11 mouse cellular contexts compared by ENCODE assay signal in the genomic region with DNA sequence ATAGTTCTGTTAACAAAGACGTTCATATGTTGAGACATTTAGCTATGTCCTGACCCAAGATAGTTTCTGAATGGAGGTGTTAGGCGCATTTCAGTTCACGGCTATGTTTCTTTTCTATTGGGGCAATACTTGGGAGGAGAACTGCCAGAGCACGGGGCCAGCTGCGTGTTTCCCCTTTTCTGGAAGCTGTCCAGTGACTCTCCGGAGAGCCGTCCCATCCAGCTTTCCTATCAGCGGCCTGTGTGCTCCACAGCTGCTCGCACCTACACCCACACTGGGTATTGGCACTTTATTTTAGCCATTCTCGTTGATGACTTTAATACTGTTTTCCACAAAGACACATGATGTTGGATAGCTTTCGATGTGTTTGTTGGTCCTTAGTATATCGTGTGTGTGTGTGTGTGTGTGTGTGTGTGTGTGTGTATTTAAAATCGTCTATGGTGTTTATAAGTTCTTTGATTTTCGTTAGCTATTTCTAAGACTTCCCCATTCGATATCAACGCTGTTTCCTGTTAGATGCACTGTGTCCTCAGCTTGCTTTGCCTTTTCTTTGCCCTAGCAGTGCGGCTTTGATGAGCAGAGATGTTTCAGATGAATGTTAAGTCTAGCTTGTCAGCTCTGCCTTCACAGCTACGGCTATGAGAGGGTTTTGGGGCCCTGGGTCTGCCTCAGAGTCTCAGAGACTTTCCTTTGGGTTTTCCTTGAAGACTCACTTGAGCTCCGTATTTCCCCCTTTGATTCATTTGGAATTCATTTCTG. TPM values are rescaled to one million over a fixed set of nuclear protein-coding genes. Genes with fewer than 3 reads are reported as not detected.
DNase-seq lines count a peak whose midpoint lies in the region; ATAC-seq and TF ChIP-seq lines count a peak whose summit lies in the region.
"Had no signal": no experiment of that assay in that cellular context is flagged by ENCODE, and none has a peak within 500 bp of the region (broad histone marks: within the 10 kb centered on the region; RNA-seq: fewer than 3 reads in every experiment).

No protein-coding gene starts in this region.

- peak overlapping the region; percentile 38; the same call in 1 of the 2 replicates for H3K4me2 ChIP-seq in liver, postnatal 0 days (ENCODE audit: low read depth, low read length)
- no peak overlapping the region for H3K4me2 ChIP-seq in liver, embryonic 11.5 days
- H3K4me2 ChIP-seq in forebrain, embryonic 14.5 days (ENCODE audit: low read length) = no peak overlapping the region
- H3K4me2 ChIP-seq: limb, embryonic 15.5 days; midbrain, embryonic 15.5 days had no signal

- H3K4me1 ChIP-seq in liver, postnatal 0 days (ENCODE audit: insufficient read depth) = no peaks in the 10 kb centered on the region; the same call in 1 of the 2 replicates
- H3K4me1 ChIP-seq in liver, embryonic 11.5 days (replicated peaks; ENCODE audit: control insufficient read depth, insufficient read depth, low read length) = no peaks in the 10 kb centered on the region
- H3K4me1 ChIP-seq in forebrain, embryonic 14.5 days (ENCODE audit: control insufficient read depth, insufficient read depth, low read length) = no peaks in the 10 kb centered on the region
- H3K4me1 ChIP-seq: limb, embryonic 15.5 days; midbrain, embryonic 15.5 days had no signal

- TF ChIP-seq CTCF in liver, postnatal 0 days (IDR thresholded peaks at IDR 0.05; ENCODE audit: low read depth) = no peak

- 48% methylated on average over 19 of the region's 19 CpGs for WGBS in liver, postnatal 0 days (ENCODE audit: insufficient replicate concordance)
- 58% methylated on average over 19 of the region's 19 CpGs for WGBS in liver, embryonic 11.5 days
- 80% methylated on average over 19 of the region's 19 CpGs for WGBS in forebrain, embryonic 14.5 days

- ATAC-seq in liver, postnatal 0 days = no peak
- ATAC-seq in liver, embryonic 11.5 days (replicated peaks; ENCODE audit: low FRiP score) = no peak
- ATAC-seq in megakaryocyte progenitor cell, adult 5-6 weeks (replicated peaks; ENCODE audit: poor library complexity) = peak; percentile 42
- no peak for ATAC-seq in forebrain, embryonic 14.5 days
- ATAC-seq: intestine, embryonic 16.5 days; midbrain, embryonic 15.5 days had no signal

- H3K9ac ChIP-seq in liver, postnatal 0 days (replicated peaks) = no peak overlapping the region
- H3K9ac ChIP-seq in liver, embryonic 11.5 days (ENCODE audit: low read depth, low read length) = no peak overlapping the region
- no peak overlapping the region for H3K9ac ChIP-seq in forebrain, embryonic 14.5 days (ENCODE audit: low read length)
- H3K9ac ChIP-seq: limb, embryonic 15.5 days; midbrain, embryonic 15.5 days had no signal

- intact Hi-C loops in gastrocnemius, postnatal 14 days (cut with DNase I; ENCODE audit: low total_unique reads) = no loop called here
- intact Hi-C loops in heart, postnatal 10 days (cut with DNase I) = no loop called here

- no peak for DNase-seq in liver, postnatal 0 days
- no peak for DNase-seq in liver, embryonic 11.5 days (ENCODE audit: low spot score)
- DNase-seq in gastrocnemius, postnatal 14 days = peak; percentile 25
- peak; percentile 66 to 67 for DNase-seq in heart, postnatal 10 days
- no peak for DNase-seq in embryo, embryonic 11 days
- DNase-seq in spleen, postnatal 14 days (ENCODE audit: low spot score in 2 of 2) = no peak
- DNase-seq in forebrain, embryonic 14.5 days (ENCODE audit: low spot score) = no peak

- H3K36me3 ChIP-seq in liver, postnatal 0 days (replicated peaks; ENCODE audit: insufficient read depth, low read length) = no peaks in the 10 kb centered on the region
- H3K36me3 ChIP-seq in liver, embryonic 11.5 days (ENCODE audit: control insufficient read depth, insufficient read depth, low read length) = no peaks in the 10 kb centered on the region
- no peaks in the 10 kb centered on the region for H3K36me3 ChIP-seq in forebrain, embryonic 14.5 days (ENCODE audit: control insufficient read depth, insufficient read depth, low read length)
- H3K36me3 ChIP-seq: limb, embryonic 15.5 days; midbrain, embryonic 15.5 days had no signal

- H3K9me3 ChIP-seq in liver, postnatal 0 days (ENCODE audit: low read length) = no peaks in the 10 kb centered on the region
- no peaks in the 10 kb centered on the region for H3K9me3 ChIP-seq in liver, embryonic 11.5 days (ENCODE audit: control insufficient read depth, low read length)
- no peaks in the 10 kb centered on the region for H3K9me3 ChIP-seq in forebrain, embryonic 14.5 days (replicated peaks; ENCODE audit: control insufficient read depth, low read length)
- H3K9me3 ChIP-seq: limb, embryonic 15.5 days; midbrain, embryonic 15.5 days had no signal

- no peak overlapping the region for H3K4me3 ChIP-seq in liver, postnatal 0 days (ENCODE audit: low read depth, low read length)
- no peak overlapping the region for H3K4me3 ChIP-seq in liver, embryonic 11.5 days (ENCODE audit: low read depth, low read length)
- no peak overlapping the region for H3K4me3 ChIP-seq in forebrain, embryonic 14.5 days (ENCODE audit: low read depth, low read length)
- H3K4me3 ChIP-seq: limb, embryonic 15.5 days; midbrain, embryonic 15.5 days had no signal

- H3K27ac ChIP-seq in liver, postnatal 0 days (ENCODE audit: low read depth) = no peak overlapping the region
- H3K27ac ChIP-seq in liver, embryonic 11.5 days (ENCODE audit: low read depth, low read length) = no peak overlapping the region
- no peak overlapping the region for H3K27ac ChIP-seq in forebrain, embryonic 14.5 days (ENCODE audit: low read depth, low read length)
- H3K27ac ChIP-seq: limb, embryonic 15.5 days; midbrain, embryonic 15.5 days had no signal

- no peaks in the 10 kb centered on the region for H3K27me3 ChIP-seq in liver, postnatal 0 days (ENCODE audit: insufficient read depth, low read length)
- H3K27me3 ChIP-seq in liver, embryonic 11.5 days (replicated peaks; ENCODE audit: control insufficient read depth, insufficient read depth, low read length) = no peaks in the 10 kb centered on the region
- H3K27me3 ChIP-seq in forebrain, embryonic 14.5 days (replicated peaks; ENCODE audit: control insufficient read depth, insufficient read depth, low read length) = no peaks in the 10 kb centered on the region
- H3K27me3 ChIP-seq: limb, embryonic 15.5 days; midbrain, embryonic 15.5 days had no signal

- TF ChIP-seq EP300 in liver, postnatal 0 days (IDR thresholded peaks at IDR 0.05; ENCODE audit: low read depth) = no peak

RNA-seq across cellular contexts. Expression of a gene that starts 34.2 kb away (rescaled TPM):
- polyA plus RNA-seq in liver, postnatal 0 days (2015; fragmentation: Nextera tagmentation; extraction: Ambion mirVana) = 6.9 and 7.4 TPM in 2 replicates
- 8.5 and 10.5 TPM in 2 replicates for polyA plus RNA-seq in liver, embryonic 11.5 days (2014; fragmentation: Nextera tagmentation; extraction: Ambion mirVana)
- 10 to 100 TPM; 84.5 to 99.0 TPM for total RNA-seq in gastrocnemius, postnatal 14 days (2021)
- total RNA-seq in heart, postnatal 10 days (2021) = 100 to 1,000 TPM; 187 to 196 TPM
- total RNA-seq in megakaryocyte progenitor cell, adult 5-6 weeks (2015) = 12.7 and 16.9 TPM in 2 replicates
- 13.2 and 19.5 TPM in 2 replicates for total RNA-seq in megakaryocyte progenitor cell, adult 5-6 weeks (2017)
- 25.5 and 30.3 TPM in 2 replicates for polyA plus RNA-seq in forebrain, embryonic 14.5 days (2014; fragmentation: Nextera tagmentation; extraction: Ambion mirVana)

Comparison
In these comparisons a context has a peak if more than half of its experiments do, and no peak if none do; other contexts are left out.
1. DNase-seq: peak in gastrocnemius, postnatal 14 days (single experiment) and heart, postnatal 10 days (2 of 2); none in liver, postnatal 0 days (single experiment), liver, embryonic 11.5 days (single experiment), embryo, embryonic 11 days (single experiment), spleen, postnatal 14 days (0 of 2) and forebrain, embryonic 14.5 days (single experiment).
2. RNA of a gene that starts 34.2 kb away (total RNA-seq): 187 to 196 TPM in heart, postnatal 10 days and 84.5 to 99.0 TPM in gastrocnemius, postnatal 14 days; 12.7 to 19.5 TPM in megakaryocyte progenitor cell, adult 5-6 weeks; every median in the first group is over 4 times any median in the second.